Mouse (Mus musculus) intestine, postnatal 0 days (tissue): ENCODE measurements around the gene Msl1. TPM values are rescaled to one million over a fixed set of nuclear protein-coding genes. Genes with fewer than 3 reads are reported as not detected.

Experiments used
- ATAC-seq: fragments of 200-750 bp; cut with Nextera tagmentation; 2 replicates; pipeline ENCODE4 v1.8.0; 2017; ENCODE audit warnings: mild to moderate bottlenecking, moderate TSS enrichment, moderate library complexity
- H3K27ac ChIP-seq: fragments of 300-500 bp; sonication (generic); 2 replicates; pipeline ENCODE4 v1.5.1; 2014; ENCODE audit warnings: mild to moderate bottlenecking, low read depth, low read length, moderate library complexity
- H3K27me3 ChIP-seq: fragments of 300-500 bp; sonication (generic); replicated peaks from 2 replicates; pipeline ENCODE4 v1.6.1; 2014; ENCODE audit warnings: low read length, mixed read lengths; ENCODE audit not compliant: control insufficient read depth, insufficient read depth
- H3K36me3 ChIP-seq: fragments of 300-500 bp; sonication (generic); 2 replicates; pipeline ENCODE4 v1.6.1; 2014; ENCODE audit warnings: mild to moderate bottlenecking, moderate library complexity; ENCODE audit not compliant: control insufficient read depth, insufficient read depth
- H3K4me1 ChIP-seq: fragments of 300-500 bp; sonication (generic); replicated peaks from 2 replicates; pipeline ENCODE4 v1.6.1; 2014; ENCODE audit warnings: antibody characterized with exemption, low read length, mixed read lengths; ENCODE audit not compliant: control insufficient read depth, insufficient read depth
- H3K4me2 ChIP-seq: fragments of 300-500 bp; sonication (generic); replicated peaks from 2 replicates; pipeline ENCODE4 v1.6.1; 2014; ENCODE audit warnings: low read depth, mild to moderate bottlenecking, moderate library complexity
- H3K4me3 ChIP-seq: fragments of 300-500 bp; sonication (generic); 2 replicates; pipeline ENCODE4 v1.5.1; 2014; ENCODE audit warnings: low read depth, low read length
- H3K9ac ChIP-seq: fragments of 300-500 bp; sonication (generic); 2 replicates; pipeline ENCODE4 v1.6.1; 2014; ENCODE audit warnings: mild to moderate bottlenecking, low read depth, low read length
- H3K9me3 ChIP-seq: fragments of 300-500 bp; sonication (generic); 2 replicates; pipeline ENCODE4 v1.6.1; 2016; ENCODE audit warnings: mixed run types; ENCODE audit not compliant: control insufficient read depth
- CTCF ChIP-seq: sonication (generic); IDR thresholded peaks from 2 replicates; pipeline ENCODE4 v1.5.1; 2016; ENCODE audit warnings: low read depth, mild to moderate bottlenecking, control low read depth, antibody characterized with exemption, moderate library complexity
- WGBS: fragments of 180-500 bp; shearing (Covaris S2); extraction: QIAGEN DNeasy Blood & Tissue Kit; methylation state at CpG from one replicate; pipeline ENCODE4 v1.1.7; 2014; 5-methylcytosine and 5-hydroxymethylcytosine counted together
- polyA plus RNA-seq: library from polyadenylated mRNA; unstranded; fragments of >200 nt; fragmentation: Nextera tagmentation; extraction: Ambion mirVana; gene quantifications from 2 replicates; pipeline ENCODE4 v1.2.1, GENCODE M21; 2015

Gene Msl1
- polyA plus RNA-seq, 1 experiment from 2014 or later = 12.6 TPM

GRCm38 (mm10) chr11:98766816-98767215, 28.5 kb upstream of the Msl1 start:
- no peak for TF ChIP-seq CTCF
- ATAC-seq = no peak
- Histone ChIP-seq H3K4me1 (0 out of 2 replicates have a peak, but pooled peaks cover 4% of the 10 kb centered on the region), H3K9me3 (no peaks in the 10 kb centered on the region), H3K4me2 (0 out of 2 replicates have a peak overlapping the region, but pooled peaks have one; percentile 9), H3K27me3 (no peaks in the 10 kb centered on the region), H3K36me3 (peaks cover 65% of the 10 kb centered on the region), H3K4me3 (no peak overlapping the region), H3K9ac (no peak overlapping the region), H3K27ac (no peak overlapping the region)
- WGBS = 45% methylated on average over 5 of the region's 5 CpGs

- peaks cover 62% of the 10 kb centered on the region for H3K36me3 ChIP-seq
- H3K9ac ChIP-seq = no peak overlapping the region
- no peaks in the 10 kb centered on the region for H3K9me3 ChIP-seq
- no peak overlapping the region for H3K4me3 ChIP-seq
- 42% methylated on average over 9 of the region's 9 CpGs for WGBS
- 0 out of 2 replicates have a peak overlapping the region, but pooled peaks have one; percentile 9 for H3K4me2 ChIP-seq
- peaks cover 5% of the 10 kb centered on the region for H3K4me1 ChIP-seq
- no peak for TF ChIP-seq CTCF
- ATAC-seq = no peak
- no peak overlapping the region for H3K27ac ChIP-seq
- no peaks in the 10 kb centered on the region for H3K27me3 ChIP-seq
These were observed 28.0 kb upstream of the Msl1 start for GRCm38 (mm10) chr11:98767276-98767675.

- H3K4me2 ChIP-seq = peak overlapping the region; percentile 53
- peak overlapping the region; percentile 6 for H3K27ac ChIP-seq
- 36% methylated on average over 4 of the region's 4 CpGs for WGBS
- H3K9me3 ChIP-seq = no peaks in the 10 kb centered on the region
- H3K36me3 ChIP-seq = peaks cover 62% of the 10 kb centered on the region
- peak overlapping the region; percentile 20 for H3K4me3 ChIP-seq
- H3K4me1 ChIP-seq = peaks cover 10% of the 10 kb centered on the region
- H3K27me3 ChIP-seq = no peaks in the 10 kb centered on the region
- ATAC-seq = no peak
- no peak overlapping the region for H3K9ac ChIP-seq
- TF ChIP-seq CTCF = no peak
These were observed 27.6 kb upstream of the Msl1 start for GRCm38 (mm10) chr11:98767713-98768112.

GRCm38 (mm10) chr11:98768127-98769006, 26.9 kb upstream of the Msl1 start:
- Histone ChIP-seq H3K4me3 (peak overlapping the region; percentile 20), H3K27ac (peak overlapping the region; percentile 6), H3K4me2 (peak overlapping the region; percentile 53), H3K9ac (no peak overlapping the region; the same call in 1 of the 2 replicates), H3K4me1 (peaks cover 16% of the 10 kb centered on the region), H3K9me3 (no peaks in the 10 kb centered on the region), H3K27me3 (no peaks in the 10 kb centered on the region), H3K36me3 (peaks cover 58% of the 10 kb centered on the region)
- ATAC-seq = no peak
- no peak for TF ChIP-seq CTCF
- WGBS = 27% methylated on average over 38 of the region's 39 CpGs

GRCm38 (mm10) chr11:98769007-98769954, 26.0 kb upstream of the Msl1 start:
- Histone ChIP-seq H3K4me3 (no peak overlapping the region), H3K36me3 (peaks cover 49% of the 10 kb centered on the region), H3K9me3 (no peaks in the 10 kb centered on the region), H3K9ac (no peak overlapping the region; the same call in 1 of the 2 replicates), H3K27me3 (no peaks in the 10 kb centered on the region), H3K4me2 (no peak overlapping the region), H3K4me1 (peaks cover 21% of the 10 kb centered on the region), H3K27ac (no peak overlapping the region; the same call in 1 of the 2 replicates)
- TF ChIP-seq CTCF = no peak
- ATAC-seq = no peak
- WGBS = 76% methylated on average over 25 of the region's 25 CpGs
